Mouse (Mus musculus) midbrain, embryonic 11.5 days (tissue): Measurements from ENCODE around the gene Aplnr. TPM values are rescaled to one million over a fixed set of nuclear protein-coding genes. Genes with fewer than 3 reads are reported as not detected.

Experiments
- ATAC-seq: fragments of 200-750 bp; cut with Nextera tagmentation; 2 replicates; pipeline ENCODE4 v1.8.0; 2017; ENCODE audit warnings: moderate TSS enrichment, moderate library complexity; ENCODE audit not compliant: low FRiP score
- DNase-seq: peaks from one replicate; pipeline ENCODE4 v3.0.0; 2015; ENCODE audit warnings: low spot score; ENCODE audit errors: missing footprints
- H3K27ac ChIP-seq: fragments of 300-500 bp; sonication (generic); 2 replicates; pipeline ENCODE4 v1.5.1; 2014; ENCODE audit warnings: low read depth, low read length
- H3K27me3 ChIP-seq: fragments of 300-500 bp; sonication (generic); 2 replicates; pipeline ENCODE4 v1.6.1; 2014; ENCODE audit warnings: mild to moderate bottlenecking, low read length, moderate library complexity, mixed read lengths; ENCODE audit not compliant: control insufficient read depth, insufficient read depth
- H3K36me3 ChIP-seq: fragments of 300-500 bp; sonication (generic); 2 replicates; pipeline ENCODE4 v1.6.1; 2014; ENCODE audit warnings: mild to moderate bottlenecking, low read length, moderate library complexity, mixed read lengths; ENCODE audit not compliant: control insufficient read depth, insufficient read depth
- H3K4me1 ChIP-seq: fragments of 300-500 bp; sonication (generic); 2 replicates; pipeline ENCODE4 v1.6.1; 2014; ENCODE audit warnings: low read length; ENCODE audit not compliant: control insufficient read depth, insufficient read depth
- H3K4me2 ChIP-seq: fragments of 300-500 bp; sonication (generic); 2 replicates; pipeline ENCODE4 v1.6.1; 2014; ENCODE audit warnings: mild to moderate bottlenecking, moderate library complexity
- H3K4me3 ChIP-seq: fragments of 300-500 bp; sonication (generic); 2 replicates; pipeline ENCODE4 v1.5.1; 2014; ENCODE audit warnings: low read depth, low read length
- H3K9ac ChIP-seq: fragments of 300-500 bp; sonication (generic); 2 replicates; pipeline ENCODE4 v1.6.1; 2014; ENCODE audit warnings: low read length
- H3K9me3 ChIP-seq: fragments of 300-500 bp; sonication (generic); 2 replicates; pipeline ENCODE4 v1.6.1; 2016; ENCODE audit warnings: low read length; ENCODE audit not compliant: control insufficient read depth
- WGBS: fragments of 180-500 bp; shearing (Covaris S2); extraction: QIAGEN DNeasy Blood & Tissue Kit; methylation state at CpG from one replicate; pipeline ENCODE4 v1.1.7; 2014; 5-methylcytosine and 5-hydroxymethylcytosine counted together
- polyA plus RNA-seq: library from polyadenylated mRNA; unstranded; fragments of >200 nt; fragmentation: Nextera tagmentation; extraction: Ambion mirVana; gene quantifications from 2 replicates; pipeline ENCODE4 v1.2.1, GENCODE M21; 2014

Aplnr gene
- polyA plus RNA-seq = 29.8 and 29.9 TPM in 2 replicates

- no peaks in the 10 kb centered on the region for H3K9me3 ChIP-seq
- H3K4me2 ChIP-seq = no peak within 1 kb of the TSS
- H3K36me3 ChIP-seq = no peaks in the 10 kb centered on the region
- WGBS = 15% methylated on average over 3 of the region's 4 CpGs
- no peaks in the 10 kb centered on the region for H3K4me1 ChIP-seq
- H3K27me3 ChIP-seq = no peaks in the 10 kb centered on the region; the same call in 1 of the 2 replicates
- no peak within 1 kb of the TSS for H3K4me3 ChIP-seq
- DNase-seq (peak; percentile 37), ATAC-seq (peak; percentile 45)
- no peak within 1 kb of the TSS for H3K27ac ChIP-seq
- no peak within 1 kb of the TSS for H3K9ac ChIP-seq
These were observed at the start of gene Aplnr for GRCm38 (mm10) chr2:85136089-85136488. TSS of gene Aplnr (plus strand) at chr2:85136225.

- no peaks in the 10 kb centered on the region for H3K27me3 ChIP-seq
- no peak overlapping the region for H3K4me3 ChIP-seq
- WGBS = 57% methylated on average over 11 of the region's 11 CpGs
- no peaks in the 10 kb centered on the region for H3K9me3 ChIP-seq
- no peak overlapping the region for H3K4me2 ChIP-seq
- DNase-seq (no peak), ATAC-seq (no peak)
- no peaks in the 10 kb centered on the region for H3K4me1 ChIP-seq
- no peak overlapping the region for H3K9ac ChIP-seq
- no peak overlapping the region for H3K27ac ChIP-seq
- H3K36me3 ChIP-seq = no peaks in the 10 kb centered on the region
These were observed 47.0 kb upstream of the Aplnr start for GRCm38 (mm10) chr2:85088716-85089646.

GRCm38 (mm10) chr2:85091325-85091724 lies 44.7 kb upstream of the Aplnr start:
- Histone ChIP-seq H3K9me3 (no peaks in the 10 kb centered on the region), H3K27ac (no peak overlapping the region), H3K4me2 (no peak overlapping the region), H3K36me3 (no peaks in the 10 kb centered on the region), H3K4me1 (no peaks in the 10 kb centered on the region), H3K9ac (no peak overlapping the region), H3K27me3 (no peaks in the 10 kb centered on the region), H3K4me3 (no peak overlapping the region)
- ATAC-seq (no peak), DNase-seq (no peak)
- 98% methylated on average over 4 of the region's 4 CpGs for WGBS

GRCm38 (mm10) chr2:85093376-85093775 lies 42.6 kb upstream of the Aplnr start:
- no peak overlapping the region for H3K27ac ChIP-seq
- no peaks in the 10 kb centered on the region for H3K36me3 ChIP-seq
- H3K4me3 ChIP-seq = no peak overlapping the region
- H3K4me2 ChIP-seq = no peak overlapping the region
- no peak for DNase-seq
- no peaks in the 10 kb centered on the region for H3K9me3 ChIP-seq
- H3K4me1 ChIP-seq = no peaks in the 10 kb centered on the region
- 100% methylated on average over 1 of the region's 1 CpGs for WGBS
- no peaks in the 10 kb centered on the region for H3K27me3 ChIP-seq
- no peak overlapping the region for H3K9ac ChIP-seq
- ATAC-seq = no peak

GRCm38 (mm10) chr2:85095906-85096305 lies 40.1 kb upstream of the Aplnr start:
- DNase-seq = no peak
- ATAC-seq = peak; percentile 64
- Histone ChIP-seq H3K9me3 (no peaks in the 10 kb centered on the region; the same call in 1 of the 2 replicates), H3K27ac (no peak overlapping the region), H3K4me3 (no peak overlapping the region), H3K27me3 (no peaks in the 10 kb centered on the region), H3K36me3 (no peaks in the 10 kb centered on the region), H3K9ac (no peak overlapping the region), H3K4me2 (no peak overlapping the region), H3K4me1 (no peaks in the 10 kb centered on the region)
- WGBS = 39% methylated on average over 5 of the region's 5 CpGs

- no peak overlapping the region for H3K4me2 ChIP-seq
- H3K27me3 ChIP-seq = no peaks in the 10 kb centered on the region
- no peaks in the 10 kb centered on the region; the same call in 1 of the 2 replicates for H3K9me3 ChIP-seq
- H3K4me3 ChIP-seq = no peak overlapping the region
- H3K4me1 ChIP-seq = no peaks in the 10 kb centered on the region
- DNase-seq (no peak), ATAC-seq (no peak)
- H3K9ac ChIP-seq = no peak overlapping the region
- no peak overlapping the region for H3K27ac ChIP-seq
- WGBS = 84% methylated on average over 2 of the region's 2 CpGs
- no peaks in the 10 kb centered on the region for H3K36me3 ChIP-seq
These were observed 38.0 kb upstream of the Aplnr start for GRCm38 (mm10) chr2:85098014-85098413.

GRCm38 (mm10) chr2:85098824-85099511 lies 37.1 kb upstream of the Aplnr start:
- no peak overlapping the region for H3K4me2 ChIP-seq

GRCm38 (mm10) chr2:85103201-85103600 lies 32.8 kb upstream of the Aplnr start:
- Histone ChIP-seq H3K27me3 (no peaks in the 10 kb centered on the region), H3K9ac (no peak overlapping the region), H3K36me3 (no peaks in the 10 kb centered on the region), H3K4me3 (no peak overlapping the region), H3K9me3 (no peaks in the 10 kb centered on the region; the same call in 1 of the 2 replicates), H3K4me1 (no peaks in the 10 kb centered on the region), H3K4me2 (no peak overlapping the region), H3K27ac (no peak overlapping the region)
- DNase-seq (no peak), ATAC-seq (no peak)
- 84% methylated on average over 8 of the region's 8 CpGs for WGBS

More at GRCm38 (mm10) chr2:85098824-85099511, 37.1 kb upstream of the Aplnr start:
- Histone ChIP-seq H3K4me3 (no peak overlapping the region), H3K9ac (no peak overlapping the region), H3K36me3 (no peaks in the 10 kb centered on the region), H3K27me3 (no peaks in the 10 kb centered on the region), H3K9me3 (no peaks in the 10 kb centered on the region; the same call in 1 of the 2 replicates), H3K27ac (no peak overlapping the region), H3K4me1 (no peaks in the 10 kb centered on the region)
- no peak for ATAC-seq
- DNase-seq = no peak
- WGBS = 77% methylated on average over 7 of the region's 7 CpGs
